Mouse (Mus musculus): ENCODE measurements around the gene Agps. TPM values are rescaled to one million over a fixed set of nuclear protein-coding genes. Genes with fewer than 3 reads are reported as not detected.
A peak's percentile ranks its signal among the peaks of the same experiment; 100 is the strongest.
"Not testable (repeated sequence)": the region's sequence is repeated elsewhere in the genome, so short reads cannot be mapped to it uniquely, and the experiment has no call there.

Gene Agps
- polyA plus RNA-seq, 1 experiment, result 14.6 TPM

DNA sequence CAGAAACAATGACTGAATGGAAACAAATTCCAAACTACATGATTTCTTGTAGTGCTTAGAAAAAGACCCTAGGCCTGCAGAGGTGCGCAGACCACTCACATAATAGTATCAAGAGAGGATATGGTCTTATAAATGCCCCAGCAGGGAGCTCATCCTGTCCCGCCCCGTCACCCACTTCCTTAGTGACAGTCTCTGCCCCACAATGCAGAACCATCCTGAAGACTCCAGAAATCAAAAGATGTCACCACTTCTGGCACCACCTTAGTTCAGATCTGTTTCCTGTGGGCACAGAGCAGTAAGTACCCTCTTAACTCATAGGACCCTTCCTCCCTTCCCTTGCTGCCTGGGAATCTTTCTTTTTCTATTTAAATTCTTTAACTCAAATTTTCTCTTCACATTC is 83.1 kb downstream of the Agps start:
- TF ChIP-seq POLR2A (IDR thresholded peaks at IDR 0.05; ENCODE audit: borderline replicate concordance, insufficient read depth, low read length) (no peak), CTCF (IDR thresholded peaks at IDR 0.05; ENCODE audit: borderline replicate concordance, insufficient read depth, low read depth, low read length) (no peak)
- whole genome bisulfite sequencing, result 89% methylated on average over 3 of the region's 3 CpGs
- DNase-seq, result no peak
- Histone ChIP-seq H3K4me1 (ENCODE audit: control insufficient read depth, insufficient read depth, low read length) (no peaks in the 10 kb centered on the region), H3K27ac (ENCODE audit: insufficient read depth, low read length) (no peak overlapping the region), H3K27me3 (ENCODE audit: control insufficient read depth, insufficient read depth, low read length) (no peaks in the 10 kb centered on the region), H3K4me3 (replicated peaks; ENCODE audit: insufficient read depth, low read depth, low read length) (no peak overlapping the region)

DNA sequence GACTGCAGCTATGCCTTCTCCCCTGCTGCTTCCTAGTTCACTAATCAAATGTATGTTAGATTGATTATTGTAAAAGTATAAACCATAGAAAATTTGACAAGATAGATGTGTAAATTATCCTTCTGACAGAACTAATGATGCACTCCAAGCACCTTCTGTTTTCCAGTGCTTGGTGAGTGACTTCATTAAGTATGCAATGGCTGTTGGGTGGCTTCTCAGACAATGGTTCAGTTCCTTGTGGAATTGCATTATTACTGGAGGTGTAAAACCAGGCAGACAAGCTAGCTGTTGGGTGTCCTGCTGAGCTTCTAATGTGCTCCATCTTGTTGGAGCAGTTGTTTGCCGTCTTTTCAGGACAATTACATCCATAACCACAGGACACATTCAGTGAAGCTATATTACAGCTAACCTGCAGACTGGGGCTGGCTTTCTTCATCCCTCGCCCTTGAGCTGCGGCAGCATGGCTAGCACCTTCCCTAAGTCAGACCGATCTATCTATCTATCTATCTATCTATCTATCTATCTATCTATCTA is 91.9 kb downstream of the Agps start:
- Histone ChIP-seq H3K27ac (ENCODE audit: insufficient read depth, low read length) (no peak overlapping the region), H3K27me3 (ENCODE audit: control insufficient read depth, insufficient read depth, low read length) (no peaks in the 10 kb centered on the region), H3K4me3 (replicated peaks; ENCODE audit: insufficient read depth, low read depth, low read length) (no peak overlapping the region), H3K4me1 (ENCODE audit: control insufficient read depth, insufficient read depth, low read length) (no peaks in the 10 kb centered on the region; the same call in 1 of the 2 replicates)
- TF ChIP-seq CTCF (IDR thresholded peaks at IDR 0.05; ENCODE audit: borderline replicate concordance, insufficient read depth, low read depth, low read length) (no peak), POLR2A (IDR thresholded peaks at IDR 0.05; ENCODE audit: borderline replicate concordance, insufficient read depth, low read length) (no peak)
- WGBS, result 78% methylated on average over 4 of the region's 4 CpGs
- DNase-seq, result no peak

- 28% methylated on average over 5 of the region's 5 CpGs for WGBS
- H3K4me1 ChIP-seq (ENCODE audit: control insufficient read depth, insufficient read depth, low read length), result peaks cover 6% of the 10 kb centered on the region; the same call in 1 of the 2 replicates
- no peak for DNase-seq
- no peaks in the 10 kb centered on the region for H3K27me3 ChIP-seq (ENCODE audit: control insufficient read depth, insufficient read depth, low read length)
- TF ChIP-seq CTCF (IDR thresholded peaks at IDR 0.05; ENCODE audit: borderline replicate concordance, insufficient read depth, low read depth, low read length), result no peak
- TF ChIP-seq POLR2A (IDR thresholded peaks at IDR 0.05; ENCODE audit: borderline replicate concordance, insufficient read depth, low read length), result no peak
- no peak overlapping the region for H3K27ac ChIP-seq (ENCODE audit: insufficient read depth, low read length)
- H3K4me3 ChIP-seq (replicated peaks; ENCODE audit: insufficient read depth, low read depth, low read length), result no peak overlapping the region
These were observed 94.1 kb downstream of the Agps start for GRCm38 (mm10) chr2:75926061-75926460.

DNA sequence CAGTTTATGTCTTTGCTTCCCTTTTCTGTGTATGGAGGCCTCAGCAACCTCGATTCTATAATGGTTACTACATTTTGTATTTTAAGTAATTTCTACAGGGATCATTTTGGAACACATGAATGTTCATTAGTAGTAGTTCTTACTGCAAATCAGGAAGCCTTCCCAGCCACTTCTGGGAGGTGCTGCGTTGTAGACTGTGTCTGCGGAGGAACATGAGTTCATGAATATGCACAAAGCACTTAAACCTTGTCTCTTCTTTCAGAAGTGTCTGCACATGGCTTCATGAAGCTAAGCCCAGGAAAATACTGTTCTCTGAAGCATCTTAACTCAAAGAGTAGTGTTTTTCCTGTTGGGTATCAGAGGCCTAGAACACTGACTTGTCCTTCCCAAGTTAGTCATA is 96.0 kb downstream of the Agps start:
- Histone ChIP-seq H3K4me1 (ENCODE audit: control insufficient read depth, insufficient read depth, low read length) (peaks cover 6% of the 10 kb centered on the region; the same call in 1 of the 2 replicates), H3K4me3 (replicated peaks; ENCODE audit: insufficient read depth, low read depth, low read length) (no peak overlapping the region), H3K27me3 (ENCODE audit: control insufficient read depth, insufficient read depth, low read length) (no peaks in the 10 kb centered on the region), H3K27ac (ENCODE audit: insufficient read depth, low read length) (no peak overlapping the region)
- no peak for DNase-seq
- TF ChIP-seq POLR2A (IDR thresholded peaks at IDR 0.05; ENCODE audit: borderline replicate concordance, insufficient read depth, low read length), result no peak
- TF ChIP-seq CTCF (IDR thresholded peaks at IDR 0.05; ENCODE audit: borderline replicate concordance, insufficient read depth, low read depth, low read length), result no peak
- WGBS, result 95% methylated on average over 3 of the region's 3 CpGs

DNA sequence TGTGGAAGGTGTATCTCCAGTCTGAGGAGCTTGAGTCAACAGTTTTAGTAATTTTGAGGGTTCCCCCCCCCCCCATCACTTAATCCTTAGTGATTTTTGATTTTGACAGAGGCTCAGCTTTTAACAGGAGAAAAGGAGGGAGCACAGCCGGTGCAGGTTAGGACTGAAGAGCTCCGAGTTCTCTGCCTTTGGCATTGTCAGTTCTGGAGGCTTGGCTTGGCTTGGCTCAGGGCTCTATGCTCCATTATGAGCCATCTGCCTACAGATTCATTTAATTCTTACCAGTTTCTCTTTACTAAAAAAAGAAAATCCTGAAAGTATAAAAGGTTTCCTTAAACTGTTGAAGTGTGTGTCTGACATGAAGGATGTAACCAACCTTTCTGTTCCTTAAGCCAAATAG is 97.2 kb downstream of the Agps start:
- Histone ChIP-seq H3K4me3 (replicated peaks; ENCODE audit: insufficient read depth, low read depth, low read length) (no peak overlapping the region), H3K27ac (ENCODE audit: insufficient read depth, low read length) (peak overlapping the region; percentile 79), H3K4me1 (ENCODE audit: control insufficient read depth, insufficient read depth, low read length) (peaks cover 6% of the 10 kb centered on the region; the same call in 1 of the 2 replicates), H3K27me3 (ENCODE audit: control insufficient read depth, insufficient read depth, low read length) (no peaks in the 10 kb centered on the region)
- DNase-seq, result peak; percentile 45 to 71
- WGBS, result 14% methylated on average over 2 of the region's 2 CpGs
- TF ChIP-seq POLR2A (IDR thresholded peaks at IDR 0.05; ENCODE audit: borderline replicate concordance, insufficient read depth, low read length), result no peak
- no peak for TF ChIP-seq CTCF (IDR thresholded peaks at IDR 0.05; ENCODE audit: borderline replicate concordance, insufficient read depth, low read depth, low read length)

- Histone ChIP-seq H3K27ac (ENCODE audit: insufficient read depth, low read length) (peak overlapping the region; percentile 33; the same call in 1 of the 2 replicates), H3K27me3 (ENCODE audit: control insufficient read depth, insufficient read depth, low read length) (no peaks in the 10 kb centered on the region), H3K4me1 (ENCODE audit: control insufficient read depth, insufficient read depth, low read length) (peaks cover 6% of the 10 kb centered on the region; the same call in 1 of the 2 replicates), H3K4me3 (replicated peaks; ENCODE audit: insufficient read depth, low read depth, low read length) (no peak overlapping the region)
- peak in 1 of 2 experiments; percentile 20 for DNase-seq
- WGBS, result 36% methylated on average over 6 of the region's 6 CpGs
- TF ChIP-seq CTCF (IDR thresholded peaks at IDR 0.05; ENCODE audit: borderline replicate concordance, insufficient read depth, low read depth, low read length) (no peak), POLR2A (IDR thresholded peaks at IDR 0.05; ENCODE audit: borderline replicate concordance, insufficient read depth, low read length) (no peak)
These were observed 97.9 kb downstream of the Agps start for GRCm38 (mm10) chr2:75929786-75930444.

GRCm38 (mm10) chr2:75930941-75931340 is 99.0 kb downstream of the Agps start:
- no peak for DNase-seq
- no peak overlapping the region for H3K27ac ChIP-seq (ENCODE audit: insufficient read depth, low read length)
- H3K4me1 ChIP-seq (ENCODE audit: control insufficient read depth, insufficient read depth, low read length), result peaks cover 6% of the 10 kb centered on the region; the same call in 1 of the 2 replicates
- 89% methylated on average over 2 of the region's 2 CpGs for WGBS
- TF ChIP-seq CTCF (IDR thresholded peaks at IDR 0.05; ENCODE audit: borderline replicate concordance, insufficient read depth, low read depth, low read length), result no peak
- TF ChIP-seq POLR2A (IDR thresholded peaks at IDR 0.05; ENCODE audit: borderline replicate concordance, insufficient read depth, low read length), result no peak
- H3K27me3 ChIP-seq (ENCODE audit: control insufficient read depth, insufficient read depth, low read length), result no peaks in the 10 kb centered on the region
- H3K4me3 ChIP-seq (replicated peaks; ENCODE audit: insufficient read depth, low read depth, low read length), result no peak overlapping the region

DNA sequence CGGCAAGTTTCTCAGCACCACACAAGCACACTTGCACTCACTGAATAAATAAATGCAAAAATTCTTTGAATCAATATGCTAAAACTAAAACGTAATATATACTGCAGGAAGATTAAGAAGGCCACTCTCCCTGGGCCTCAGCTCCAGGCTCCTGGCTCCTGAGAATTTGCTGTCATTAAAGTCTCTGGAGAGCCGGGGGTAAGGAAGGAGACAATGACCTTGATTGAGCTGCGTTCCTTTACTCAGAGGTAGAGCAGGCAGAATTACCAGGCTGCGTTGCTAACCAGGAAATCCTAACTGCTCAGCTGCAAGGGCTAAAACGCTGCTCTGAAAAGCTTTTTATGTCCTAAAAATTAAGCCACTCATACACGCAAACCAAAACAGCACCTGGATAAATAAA is 101.6 kb downstream of the Agps start:
- DNase-seq, result no peak
- no peak for TF ChIP-seq POLR2A (IDR thresholded peaks at IDR 0.05; ENCODE audit: borderline replicate concordance, insufficient read depth, low read length)
- TF ChIP-seq CTCF (IDR thresholded peaks at IDR 0.05; ENCODE audit: borderline replicate concordance, insufficient read depth, low read depth, low read length), result no peak
- H3K4me3 ChIP-seq (replicated peaks; ENCODE audit: insufficient read depth, low read depth, low read length), result no peak overlapping the region
- WGBS, result 54% methylated on average over 7 of the region's 7 CpGs
- H3K4me1 ChIP-seq (ENCODE audit: control insufficient read depth, insufficient read depth, low read length), result peaks cover 6% of the 10 kb centered on the region; the same call in 1 of the 2 replicates
- H3K27ac ChIP-seq (ENCODE audit: insufficient read depth, low read length), result no peak overlapping the region
- no peaks in the 10 kb centered on the region for H3K27me3 ChIP-seq (ENCODE audit: control insufficient read depth, insufficient read depth, low read length)

GRCm38 (mm10) chr2:75936685-75937084 is 104.7 kb downstream of the Agps start:
- not testable (repeated sequence) for H3K27ac ChIP-seq (ENCODE audit: insufficient read depth, low read length); H3K27me3 ChIP-seq (ENCODE audit: control insufficient read depth, insufficient read depth, low read length); H3K4me3 ChIP-seq (replicated peaks; ENCODE audit: insufficient read depth, low read depth, low read length); H3K4me1 ChIP-seq (ENCODE audit: control insufficient read depth, insufficient read depth, low read length); DNase-seq
- 97% methylated on average over 2 of the region's 2 CpGs for WGBS

- H3K4me1 ChIP-seq (ENCODE audit: control insufficient read depth, insufficient read depth, low read length); H3K27me3 ChIP-seq (ENCODE audit: control insufficient read depth, insufficient read depth, low read length): not testable (repeated sequence)
- H3K27ac ChIP-seq (ENCODE audit: insufficient read depth, low read length), result peak overlapping the region; percentile 23; the same call in 1 of the 2 replicates
- 18% methylated on average over 16 of the region's 17 CpGs for WGBS
- DNase-seq, result peak in 1 of 2 experiments; percentile 46
- H3K4me3 ChIP-seq (replicated peaks; ENCODE audit: insufficient read depth, low read depth, low read length), result peak overlapping the region; percentile 48
These were observed 105.6 kb downstream of the Agps start for GRCm38 (mm10) chr2:75937520-75938116.

Data from cerebellum, adult 2 months (tissue).